Mouse (Mus musculus) liver (tissue): ENCODE measurements around the gene Tmem212.

Source experiments
- DNase-seq: peaks from one replicate; pipeline ENCODE4 v3.0.0-alpha.2; 2020; ENCODE audit warnings: mixed read lengths

The Tmem212 gene

DNA sequence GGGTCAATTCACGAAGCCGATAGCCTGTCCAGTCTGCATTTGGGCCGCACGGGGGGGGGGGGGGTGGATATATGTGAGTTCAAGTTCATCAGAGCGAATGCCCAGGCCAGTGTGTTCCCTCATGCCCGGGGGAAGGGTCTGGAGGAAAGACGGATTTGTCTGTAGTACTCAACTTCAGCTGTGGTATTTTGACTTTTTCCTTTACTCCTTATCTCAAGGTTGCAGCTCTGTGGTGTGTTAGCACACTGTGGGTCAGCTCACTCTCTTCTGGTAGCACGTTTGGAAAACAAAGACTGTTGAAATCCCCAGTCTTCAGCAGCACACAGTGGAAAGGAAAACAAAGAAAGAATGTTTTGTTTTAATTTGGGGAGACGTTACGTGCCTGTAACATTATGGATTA lies 2.0 kb upstream of the Tmem212 start:
- no peak for DNase-seq

DNA sequence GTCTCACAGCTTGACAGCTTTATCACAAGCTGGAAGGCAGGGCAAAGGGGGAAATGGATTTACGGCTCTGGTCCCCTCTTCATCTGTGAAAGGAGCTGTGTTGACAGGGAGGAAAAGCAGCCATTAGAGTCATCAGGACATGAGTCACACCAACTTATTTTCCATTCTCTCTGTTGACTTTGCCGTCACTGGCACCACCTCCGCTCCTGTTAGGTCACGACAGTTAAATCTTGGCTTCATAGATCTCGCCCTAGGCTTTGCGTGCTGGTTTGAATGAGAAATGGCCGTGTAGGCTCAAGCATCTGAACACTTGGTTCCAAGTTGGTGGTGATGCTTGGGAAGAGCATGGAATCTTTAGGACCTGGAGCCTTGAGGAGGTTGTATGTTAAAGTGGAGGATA lies 9.6 kb downstream of the Tmem212 start:
- no peak for DNase-seq

DNA sequence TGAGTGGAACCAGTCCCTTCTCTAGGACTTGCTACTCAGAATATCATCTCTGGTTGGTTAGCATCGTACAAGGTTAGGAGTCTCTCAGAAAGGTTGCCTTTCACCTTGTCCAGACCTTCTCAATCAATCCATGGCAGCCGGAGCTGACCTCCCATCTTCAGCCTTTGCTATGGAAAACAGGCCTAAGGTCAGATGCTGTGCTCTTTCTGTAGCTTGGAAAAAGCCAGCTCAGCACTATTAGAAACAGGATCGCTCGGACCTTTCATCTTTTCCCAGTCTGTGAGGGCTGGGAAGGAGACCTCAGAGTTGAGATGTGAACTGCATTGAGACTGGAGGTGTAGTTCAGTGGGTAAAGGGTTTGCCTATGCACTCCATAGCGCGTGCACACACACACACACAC lies 10.6 kb downstream of the Tmem212 start:
- no peak for DNase-seq

DNA sequence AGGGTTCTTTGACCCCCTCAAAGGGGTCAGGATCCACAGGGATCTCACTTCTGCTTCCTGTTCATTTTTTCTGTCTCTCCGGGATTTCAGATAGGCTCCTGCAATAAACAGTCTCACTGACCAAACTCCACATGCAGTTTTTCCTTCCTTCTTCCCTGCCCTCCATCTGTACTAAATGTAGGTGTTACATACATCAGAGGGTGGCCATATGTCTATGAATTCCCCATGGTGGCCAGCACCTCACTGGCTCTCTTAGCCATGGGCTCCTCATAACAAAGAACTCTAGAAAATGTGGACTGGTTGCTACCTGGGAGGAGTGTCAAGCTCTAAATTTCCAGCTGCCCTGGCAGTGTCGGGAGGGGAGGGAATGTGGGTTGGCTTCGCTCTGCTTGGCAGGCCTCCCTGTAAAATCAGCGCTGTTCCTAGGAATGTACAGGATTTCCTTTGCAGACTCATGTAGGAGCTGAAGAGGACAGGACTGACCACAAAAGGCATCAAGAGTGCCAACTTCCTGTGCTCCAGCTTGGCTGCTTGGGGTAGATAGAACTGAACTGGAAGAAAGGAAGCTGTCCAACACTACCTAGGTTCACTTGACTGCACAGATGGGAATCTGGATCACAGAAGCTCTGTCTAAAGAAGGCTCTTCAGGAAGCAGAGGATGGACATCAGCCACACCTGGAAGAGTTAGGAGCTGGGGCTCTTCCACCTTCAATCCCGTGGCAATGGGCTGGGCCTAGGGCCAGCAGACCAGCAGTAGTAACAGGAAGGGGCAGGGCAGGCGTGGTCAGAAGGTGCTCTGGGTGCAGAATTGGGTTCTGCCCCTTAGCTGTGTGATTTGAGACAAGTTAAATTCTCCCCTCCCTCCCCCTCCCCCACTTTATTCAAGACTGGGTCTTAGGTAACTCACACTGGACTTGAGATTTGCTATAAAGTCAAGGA lies 14.0 kb downstream of the Tmem212 start:
- DNase-seq: no peak

DNA sequence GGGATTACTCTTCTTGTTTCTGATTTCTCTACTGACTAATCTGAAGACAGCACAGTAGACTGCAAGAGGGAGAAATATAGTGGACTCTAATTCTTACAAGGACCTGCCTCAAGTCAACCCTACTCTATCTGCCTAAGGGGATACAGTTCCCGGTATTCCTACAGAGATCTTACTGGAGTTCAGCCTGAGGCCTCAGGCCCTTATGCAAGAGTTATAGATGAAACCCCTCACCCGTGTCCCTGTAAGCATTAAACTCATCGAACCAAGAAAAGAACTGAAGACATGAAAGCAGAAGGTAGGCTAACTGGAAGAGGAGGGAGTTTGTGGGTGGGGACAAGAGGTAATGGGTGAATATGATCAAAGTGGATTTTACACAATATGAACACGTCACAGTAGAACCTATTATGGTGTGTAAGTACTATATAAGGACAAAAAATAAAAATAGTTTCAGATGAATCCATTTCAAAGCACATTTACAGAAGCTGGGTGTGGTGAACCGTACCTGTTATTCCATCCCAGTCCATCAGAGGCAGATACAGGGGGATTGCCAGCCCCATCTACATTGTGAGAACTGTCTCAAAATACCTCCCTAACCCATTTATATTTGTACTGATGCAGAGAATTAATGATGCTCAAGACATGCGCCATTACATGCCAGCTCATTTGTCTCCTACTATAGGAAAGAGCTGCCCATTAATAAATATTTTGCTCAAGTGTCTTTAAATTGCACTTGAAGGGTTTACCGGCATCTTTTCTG lies 17.1 kb downstream of the Tmem212 start:
- no peak for DNase-seq

DNA sequence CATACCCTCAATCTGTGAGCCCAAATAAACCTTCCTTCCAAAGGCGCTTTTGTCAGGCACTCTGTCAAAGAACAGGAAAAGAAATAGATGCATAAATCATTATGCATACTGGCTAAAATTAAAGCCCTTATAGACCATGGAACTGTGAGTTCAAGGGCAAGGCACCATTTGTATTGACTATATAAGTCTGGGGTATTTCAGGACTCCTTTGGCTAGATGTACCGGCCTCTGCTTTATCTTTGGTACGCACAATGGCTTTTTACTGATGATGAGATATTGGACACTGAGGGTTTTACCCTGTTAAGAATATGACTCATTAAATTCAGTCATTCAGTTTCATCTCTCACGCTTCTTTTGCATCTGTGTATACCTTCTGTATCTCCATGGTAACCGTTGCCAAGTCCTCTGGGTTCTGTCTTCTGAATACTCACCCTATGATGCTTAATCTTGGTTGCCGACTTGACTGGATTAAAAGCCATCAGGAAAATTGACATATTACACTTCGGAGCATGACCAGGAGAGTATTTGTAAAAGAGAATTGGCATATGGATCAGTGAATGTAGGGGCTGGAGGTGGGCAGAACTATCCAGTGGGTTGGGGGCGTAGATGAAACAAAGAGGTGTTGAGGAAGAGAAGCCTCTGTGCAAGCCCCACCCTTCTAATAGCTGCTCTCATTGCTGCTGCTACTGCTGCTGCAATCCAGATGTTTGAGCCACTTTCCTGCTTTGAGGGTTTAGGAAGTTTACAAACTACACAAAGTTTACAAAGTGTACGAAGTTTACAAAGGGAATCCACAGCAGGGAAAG lies 22.7 kb downstream of the Tmem212 start:
- no peak for DNase-seq

DNA sequence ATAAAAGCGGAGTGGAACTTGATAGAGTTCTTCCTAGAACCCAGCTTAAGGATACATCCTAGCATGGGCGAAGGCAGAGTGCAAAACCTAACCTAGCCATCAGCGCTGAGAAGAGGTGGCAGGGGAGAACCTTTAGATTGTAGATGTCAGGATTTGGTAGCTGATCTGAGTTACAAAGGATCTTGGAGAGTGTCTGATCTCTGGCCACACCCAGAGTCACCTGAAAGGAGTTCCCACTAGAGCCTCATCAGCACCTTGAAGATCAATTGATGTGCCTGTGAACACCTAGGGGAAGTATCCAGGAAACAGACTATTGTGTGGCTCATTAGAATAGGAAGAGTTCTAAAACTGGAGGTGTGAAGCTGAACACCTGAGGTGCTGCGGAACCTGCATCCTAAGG lies 23.7 kb downstream of the Tmem212 start:
- no peak for DNase-seq

DNA sequence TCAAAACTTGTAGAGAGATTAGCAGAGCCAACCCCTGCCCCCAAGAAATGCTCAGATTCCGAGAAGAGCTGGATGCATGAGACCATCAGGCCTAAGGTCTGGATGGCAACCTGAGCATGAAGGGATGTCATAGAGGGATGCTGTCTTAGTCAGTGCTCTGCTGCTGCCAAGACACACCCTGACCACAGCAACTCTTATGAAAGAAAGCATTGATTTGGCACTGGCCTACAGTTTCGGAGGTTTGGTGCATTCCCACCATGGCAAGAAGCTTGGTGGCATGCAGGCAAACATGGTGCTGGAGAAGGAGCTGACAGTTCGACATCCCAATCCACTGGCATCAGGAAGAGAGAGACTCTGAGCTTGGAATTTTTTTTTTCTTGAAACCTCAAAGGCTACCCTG lies 24.3 kb downstream of the Tmem212 start:
- DNase-seq: no peak

DNA sequence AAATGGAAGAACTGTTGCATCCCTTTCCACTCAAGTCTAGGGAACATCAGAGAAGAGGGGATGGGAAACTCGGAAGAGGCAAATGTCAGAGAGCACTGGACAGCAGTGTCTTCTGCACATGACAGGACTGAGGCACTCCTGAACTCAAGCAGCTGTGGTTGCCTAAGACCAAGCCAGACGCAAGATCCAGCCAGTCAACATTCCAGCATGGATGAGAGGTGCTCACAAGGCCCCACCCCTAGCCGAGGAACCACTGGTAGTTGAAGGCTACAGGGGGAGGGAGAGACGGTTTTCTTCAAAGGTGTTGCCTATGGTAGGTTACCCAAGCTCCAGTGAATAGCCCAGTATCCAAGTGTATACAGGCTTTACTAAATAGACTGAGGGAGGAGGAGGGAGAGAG lies 24.8 kb downstream of the Tmem212 start:
- DNase-seq: no peak

DNA sequence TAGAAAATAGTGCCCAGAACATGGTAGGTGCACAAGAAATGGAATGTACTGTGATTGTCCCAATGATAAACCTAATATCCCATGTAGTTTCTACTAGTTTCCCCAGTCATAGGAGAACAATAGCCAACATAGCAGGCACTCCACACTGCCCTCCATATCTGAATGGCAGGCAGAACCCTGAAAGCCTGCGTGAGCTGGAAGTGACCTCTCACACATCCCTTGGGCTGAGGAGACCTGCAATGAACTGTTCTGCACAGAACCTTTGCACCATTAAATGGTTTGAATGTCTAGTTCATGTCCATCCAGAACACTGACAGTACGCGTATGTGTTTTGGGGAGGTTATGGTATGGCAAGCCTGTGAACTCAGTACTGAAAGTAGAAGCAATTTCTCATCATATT lies 27.5 kb downstream of the Tmem212 start:
- no peak for DNase-seq

DNA sequence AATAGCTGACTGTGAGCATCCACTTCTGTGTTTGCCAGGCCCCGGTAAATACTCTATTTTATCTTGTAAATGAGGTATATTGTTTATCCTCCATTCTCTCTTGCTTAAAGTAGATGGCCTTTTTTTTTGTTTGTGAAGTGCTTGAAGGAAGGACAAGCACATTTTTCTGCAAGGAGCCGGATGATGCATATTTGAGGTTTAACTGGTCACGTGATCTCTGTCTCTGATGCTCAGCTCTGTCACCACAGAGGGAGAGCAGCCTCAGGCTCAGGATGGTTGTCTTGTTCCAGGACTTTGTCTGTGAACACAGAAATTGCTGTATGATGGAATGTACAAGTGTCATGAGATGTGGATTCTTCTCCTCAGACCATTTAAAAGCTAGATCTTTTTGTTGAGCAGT lies 28.4 kb downstream of the Tmem212 start:
- no peak for DNase-seq

DNA sequence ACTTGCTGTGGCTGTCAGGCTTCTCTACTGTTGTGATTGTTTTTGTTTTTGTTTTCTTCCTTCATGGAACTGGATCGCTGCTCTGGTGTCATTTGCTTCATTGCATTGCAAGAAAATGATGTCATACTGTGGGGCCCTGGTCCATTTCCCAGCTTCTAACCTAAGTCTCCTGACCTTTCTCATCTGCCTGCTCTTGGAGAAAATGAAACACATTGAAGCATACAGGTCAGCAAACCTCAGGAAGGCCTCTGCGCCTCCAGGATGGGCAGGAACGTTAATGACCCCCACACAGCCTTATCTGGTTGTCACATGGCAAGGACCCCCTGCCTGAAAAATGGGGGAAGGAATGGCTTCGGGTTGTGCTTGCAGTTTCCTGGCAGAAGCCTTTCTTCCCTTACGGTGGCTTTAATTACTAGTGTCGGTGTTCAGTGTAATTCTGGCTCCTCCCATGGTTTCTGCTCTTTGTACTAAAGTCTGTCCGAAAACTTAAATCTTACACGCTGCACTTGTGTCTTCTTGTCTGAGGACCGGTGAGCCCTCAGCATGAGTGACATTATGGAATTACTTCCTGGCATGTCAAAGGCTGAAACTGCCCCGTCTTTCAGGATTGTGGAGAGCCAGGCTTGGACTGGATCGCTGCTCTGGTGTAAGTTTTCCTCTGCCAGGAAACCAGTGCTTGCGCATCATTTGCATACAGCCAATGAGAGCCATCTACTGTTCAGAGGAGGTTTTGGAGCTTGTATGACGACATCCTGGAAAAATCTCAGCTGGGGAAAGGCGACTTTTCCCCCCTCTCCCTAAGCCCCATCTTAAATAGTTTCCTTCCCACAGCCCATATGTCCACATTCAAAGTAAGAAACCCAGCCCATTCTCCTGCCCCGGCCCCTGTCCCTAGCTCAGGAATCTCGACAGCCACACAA lies 33.1 kb downstream of the Tmem212 start:
- DNase-seq: peak; percentile 41

DNA sequence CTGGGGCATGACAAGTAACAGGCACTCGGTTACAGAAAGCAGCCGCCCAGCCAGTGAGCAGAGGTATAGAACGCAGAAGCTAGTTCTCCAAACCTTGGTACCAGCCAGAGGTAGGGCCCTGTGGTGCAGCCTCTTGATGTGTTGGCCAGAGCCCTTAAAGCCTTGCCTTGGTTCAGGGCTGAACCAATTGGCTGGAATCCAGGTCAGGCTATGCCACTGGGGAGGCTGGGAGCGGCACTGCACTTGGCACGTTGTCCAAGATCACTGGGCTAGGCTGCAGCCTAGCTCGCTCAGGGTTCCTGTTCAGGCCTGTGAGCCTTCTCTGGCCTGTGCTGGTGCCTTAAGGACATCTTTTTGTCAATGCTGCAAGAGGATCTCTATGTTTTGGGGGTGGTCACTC lies 34.6 kb downstream of the Tmem212 start:
- DNase-seq: no peak

DNA sequence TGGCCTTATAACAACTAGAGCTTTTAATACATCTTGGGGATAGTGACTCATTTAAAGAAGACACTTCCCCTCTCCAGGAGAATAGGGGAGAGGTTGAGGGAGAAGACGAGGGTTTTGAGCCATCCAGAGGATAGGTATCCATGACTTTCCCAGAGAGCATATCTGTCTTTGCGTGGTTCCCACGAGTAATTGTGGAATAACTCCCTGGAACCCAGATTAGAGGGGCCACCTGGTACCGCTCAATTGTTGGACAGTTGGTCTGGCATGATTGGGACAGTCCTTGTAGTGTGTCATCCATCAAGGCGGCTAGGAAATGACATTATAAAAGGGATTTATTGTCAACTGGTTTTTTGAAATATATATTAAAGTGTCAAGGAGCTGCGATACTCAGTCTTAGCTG lies 35.1 kb downstream of the Tmem212 start:
- no peak for DNase-seq

DNA sequence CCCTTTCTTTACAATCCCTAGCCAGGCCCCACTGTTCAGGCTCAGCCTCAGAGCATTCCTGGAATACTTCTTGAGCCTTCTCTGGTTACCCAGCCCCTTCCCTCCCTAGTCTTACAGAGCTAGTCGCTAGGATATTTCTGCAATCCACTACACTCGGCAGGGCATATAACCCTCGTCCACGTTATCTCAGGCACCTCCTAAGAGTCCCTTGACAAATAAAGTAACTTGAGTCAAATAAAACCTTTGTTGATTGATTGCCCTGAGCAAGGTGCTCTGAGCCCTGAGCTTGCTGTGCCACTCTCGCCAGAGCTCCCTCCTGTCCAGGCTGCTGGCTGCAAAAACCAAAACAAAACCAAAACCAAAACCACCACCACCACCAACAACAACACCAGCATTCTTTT lies 37.0 kb downstream of the Tmem212 start:
- no peak for DNase-seq

DNA sequence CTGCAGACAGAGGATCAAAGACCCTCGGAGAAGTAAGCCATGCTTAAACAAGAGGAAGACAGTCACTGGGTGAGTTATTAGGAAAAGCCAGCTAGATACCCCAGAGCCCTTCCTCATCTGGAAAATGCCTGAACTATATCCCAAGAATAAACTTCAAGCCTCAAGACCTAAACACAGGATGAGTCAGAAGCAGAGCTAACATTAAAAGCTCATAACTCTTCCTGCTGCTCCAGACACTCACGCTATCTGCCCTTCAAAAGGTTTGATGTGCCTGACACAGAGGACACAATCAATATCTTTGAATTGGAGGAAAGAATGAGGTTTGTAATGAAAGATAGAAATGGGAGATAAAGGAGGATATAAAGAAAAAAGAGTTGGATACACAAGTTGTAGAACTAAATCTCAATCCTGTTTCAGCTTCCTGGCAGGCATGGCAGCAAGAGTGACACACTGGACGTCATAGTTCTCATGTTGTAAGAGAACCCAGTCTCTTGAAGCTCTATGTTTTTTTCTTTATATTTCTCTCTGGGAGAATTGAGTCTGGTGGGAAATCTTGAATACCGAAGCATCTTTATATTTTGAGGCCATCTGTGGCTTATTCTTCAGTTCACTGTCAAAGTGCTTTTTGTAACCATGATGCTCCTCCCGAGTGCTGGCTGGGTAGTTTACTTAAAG lies 37.6 kb downstream of the Tmem212 start:
- no peak for DNase-seq

DNA sequence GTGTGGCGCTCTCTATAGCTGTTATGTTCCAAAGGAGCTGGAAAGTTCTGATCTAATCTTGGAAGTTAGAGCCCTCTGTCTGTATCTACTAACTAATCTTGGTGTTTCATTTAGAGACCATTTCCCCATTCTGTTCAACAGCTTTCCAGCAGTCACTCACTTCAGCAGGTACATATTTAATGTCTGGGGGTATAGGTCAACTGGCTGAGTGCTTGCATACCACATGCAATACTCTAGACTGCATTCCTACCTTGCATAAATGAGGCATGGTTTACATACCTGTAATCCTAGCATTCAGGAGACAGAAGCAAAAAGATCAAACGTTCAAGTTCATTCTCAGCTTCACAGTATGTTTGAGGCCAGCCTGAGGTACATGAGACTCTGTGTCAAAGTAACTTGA lies 39.9 kb downstream of the Tmem212 start:
- DNase-seq: no peak

DNA sequence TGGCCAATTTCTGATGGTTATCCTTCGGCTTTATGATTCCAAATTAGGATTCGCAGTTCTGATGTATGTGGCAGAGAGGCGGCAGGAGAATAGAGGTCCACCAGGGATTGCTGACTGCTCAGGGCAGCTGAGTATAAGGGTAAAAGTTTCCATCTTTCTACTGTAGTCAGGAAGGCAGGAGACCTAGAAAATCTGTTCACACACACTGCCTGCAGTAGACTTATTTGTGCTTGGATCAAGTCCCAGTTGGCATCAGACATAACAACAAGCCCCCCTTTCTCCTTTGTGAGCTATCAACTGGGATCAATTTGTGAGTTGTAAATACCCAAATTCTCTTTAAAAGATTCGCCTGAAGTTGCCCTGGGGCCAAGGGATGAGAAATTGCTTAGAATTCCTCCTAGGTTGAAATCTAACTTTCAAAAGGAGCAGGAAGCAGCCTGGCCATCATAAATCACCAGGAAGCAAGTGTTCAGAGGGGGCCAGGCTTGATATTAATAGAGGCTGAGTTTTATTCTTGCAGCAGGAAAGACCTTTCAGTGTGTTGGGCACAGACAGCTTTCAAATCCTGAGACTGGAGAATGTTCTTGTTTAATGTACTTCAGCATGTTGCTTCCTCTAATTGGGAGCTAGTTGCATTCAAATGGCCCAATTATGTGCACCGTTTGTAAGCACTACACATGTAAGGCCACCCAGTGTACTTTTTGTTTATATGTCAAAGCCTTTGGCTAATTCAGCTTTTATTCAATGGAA lies 41.6 kb downstream of the Tmem212 start:
- no peak for DNase-seq

DNA sequence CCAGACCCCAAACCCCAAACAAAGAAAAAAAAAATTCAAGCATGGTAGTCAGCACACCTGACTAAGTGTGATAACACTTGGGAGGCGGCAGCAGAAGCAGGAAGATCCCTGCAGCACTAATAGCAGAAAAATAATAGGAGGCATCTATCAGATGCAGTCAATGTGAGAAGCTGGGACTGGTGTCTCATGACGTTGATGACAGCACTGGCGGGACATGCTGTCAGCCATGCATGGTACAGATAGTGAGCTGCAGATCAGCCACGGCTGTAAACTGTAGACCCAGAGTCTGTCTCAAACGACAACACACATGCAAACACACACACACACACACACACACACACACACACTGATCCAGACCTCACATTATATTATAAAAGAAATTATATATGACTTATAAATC lies 52.9 kb downstream of the Tmem212 start:
- DNase-seq: no peak

DNA sequence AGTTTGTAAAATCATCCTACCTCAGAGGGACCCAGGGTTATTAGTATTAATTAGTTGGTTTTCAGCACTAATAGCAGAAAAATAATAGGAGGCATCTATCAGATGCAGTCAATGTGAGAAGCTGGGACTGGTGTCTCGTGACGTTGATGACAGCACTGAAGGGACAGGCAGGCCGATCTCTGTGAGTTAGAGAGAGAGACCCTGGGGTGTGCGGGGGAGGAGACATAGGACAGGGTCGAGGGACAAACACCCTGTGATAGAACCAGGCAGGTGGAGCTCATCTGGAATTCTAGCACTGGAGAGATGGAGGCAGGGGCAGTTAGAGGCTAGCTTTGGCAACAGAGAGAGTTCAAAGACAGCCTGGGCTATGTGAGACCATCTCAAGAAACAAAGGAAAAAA lies 53.3 kb downstream of the Tmem212 start:
- no peak for DNase-seq

DNA sequence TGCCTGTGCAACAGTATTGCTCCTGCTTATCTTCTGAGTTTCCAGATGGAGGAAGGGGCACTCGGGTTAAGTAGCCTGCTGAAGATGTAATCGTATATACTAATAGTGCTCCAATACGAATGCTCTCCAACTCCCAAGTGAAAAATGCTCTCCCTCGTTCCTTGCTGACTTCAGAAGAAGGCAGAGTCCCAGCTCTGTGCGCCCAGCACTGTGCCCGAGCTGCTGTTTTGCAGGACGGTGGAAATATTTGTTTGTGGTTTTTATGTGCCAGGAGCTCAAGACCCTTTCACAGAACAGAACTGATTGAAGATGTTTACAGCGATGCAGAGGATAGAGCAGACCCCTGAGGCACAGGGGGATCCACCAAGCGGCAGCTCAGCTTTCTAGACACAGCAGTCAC lies 55.9 kb downstream of the Tmem212 start:
- DNase-seq: no peak
